Mouse (Mus musculus): Measurements from ENCODE around the gene Six3. TPM values are rescaled to one million over a fixed set of nuclear protein-coding genes. Genes with fewer than 3 reads are reported as not detected.

Gene Six3
- polyA plus RNA-seq, 1 experiment = not detected

- Histone ChIP-seq H3K4me3 (ENCODE audit: low read depth, low read length) (no peak overlapping the region), H3K36me3 (ENCODE audit: control insufficient read depth, insufficient read depth, low read length, poor library complexity, severe bottlenecking) (no peaks in the 10 kb centered on the region), H3K9me3 (replicated peaks; ENCODE audit: control insufficient read depth, insufficient read depth, low read length, poor library complexity, severe bottlenecking) (no peaks in the 10 kb centered on the region), H3K27ac (ENCODE audit: insufficient read depth, low read length) (no peak overlapping the region), H3K27me3 (ENCODE audit: control insufficient read depth, insufficient read depth, low read length, poor library complexity, severe bottlenecking) (no peaks in the 10 kb centered on the region), H3K4me1 (ENCODE audit: control insufficient read depth, insufficient read depth, low read length) (no peaks in the 10 kb centered on the region), H3K9ac (ENCODE audit: low read depth, poor library complexity, severe bottlenecking) (no peak overlapping the region)
- no peak for TF ChIP-seq EP300 (IDR thresholded peaks at IDR 0.05; ENCODE audit: insufficient read depth, low read depth, low read length)
Measured at GRCm38 (mm10) chr17:85584170-85584569, 29.2 kb upstream of the Six3 start.

DNA sequence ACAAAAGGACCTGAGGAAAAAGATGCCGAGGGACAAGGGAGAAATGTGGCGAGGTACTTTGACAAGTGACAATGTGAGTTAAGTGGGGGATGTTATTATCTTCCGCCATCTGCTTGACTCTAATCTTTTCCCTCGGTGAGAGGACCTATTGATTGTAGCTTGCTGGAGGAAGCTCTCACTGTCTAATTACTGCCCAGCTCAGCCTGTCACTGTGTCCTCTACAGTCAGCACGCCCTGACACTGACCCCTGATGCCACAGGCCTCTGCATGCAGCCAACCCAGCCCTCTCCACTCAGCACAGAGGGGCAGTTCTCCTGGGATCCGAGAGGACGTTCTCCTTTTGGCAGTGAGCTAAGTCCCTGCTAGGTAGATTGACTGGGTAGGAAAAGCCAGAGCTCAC lies 28.8 kb upstream of the Six3 start:
- H3K9ac ChIP-seq (ENCODE audit: low read depth, poor library complexity, severe bottlenecking) = no peak overlapping the region
- H3K27me3 ChIP-seq (ENCODE audit: control insufficient read depth, insufficient read depth, low read length, poor library complexity, severe bottlenecking) = no peaks in the 10 kb centered on the region
- H3K4me3 ChIP-seq (ENCODE audit: low read depth, low read length) = no peak overlapping the region
- no peak for TF ChIP-seq CTCF (IDR thresholded peaks at IDR 0.05; ENCODE audit: low read depth, low read length)
- no peak overlapping the region for H3K27ac ChIP-seq (ENCODE audit: insufficient read depth, low read length)
- no peaks in the 10 kb centered on the region for H3K4me1 ChIP-seq (ENCODE audit: control insufficient read depth, insufficient read depth, low read length)
- no peaks in the 10 kb centered on the region for H3K36me3 ChIP-seq (ENCODE audit: control insufficient read depth, insufficient read depth, low read length, poor library complexity, severe bottlenecking)
- H3K9me3 ChIP-seq (replicated peaks; ENCODE audit: control insufficient read depth, insufficient read depth, low read length, poor library complexity, severe bottlenecking) = no peaks in the 10 kb centered on the region

DNA sequence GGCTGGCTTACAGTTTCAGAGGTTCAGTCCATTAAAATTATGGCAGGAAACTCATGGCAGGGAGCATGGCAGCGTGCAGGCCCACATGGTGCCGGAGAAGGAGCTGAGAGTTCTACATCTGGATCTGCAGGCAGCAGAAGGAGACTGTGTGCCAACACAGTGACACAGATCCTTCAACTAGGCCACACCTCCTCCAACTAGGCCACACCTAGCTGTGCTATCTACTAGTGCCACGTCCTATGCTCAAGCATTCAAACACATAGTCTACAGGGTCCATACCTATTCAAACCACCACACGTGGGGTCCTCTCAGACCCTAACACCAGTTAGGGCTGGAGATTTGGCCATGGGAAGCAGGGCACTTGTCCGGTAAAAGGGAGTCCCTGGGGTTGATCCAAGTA lies 27.6 kb upstream of the Six3 start:
- H3K27ac ChIP-seq (ENCODE audit: insufficient read depth, low read length) = no peak overlapping the region
- H3K27me3 ChIP-seq (ENCODE audit: control insufficient read depth, insufficient read depth, low read length, poor library complexity, severe bottlenecking) = no peaks in the 10 kb centered on the region
- H3K36me3 ChIP-seq (ENCODE audit: control insufficient read depth, insufficient read depth, low read length, poor library complexity, severe bottlenecking) = no peaks in the 10 kb centered on the region
- no peak overlapping the region for H3K4me3 ChIP-seq (ENCODE audit: low read depth, low read length)
- no peaks in the 10 kb centered on the region for H3K4me1 ChIP-seq (ENCODE audit: control insufficient read depth, insufficient read depth, low read length)
- no peak overlapping the region for H3K9ac ChIP-seq (ENCODE audit: low read depth, poor library complexity, severe bottlenecking)
- no peaks in the 10 kb centered on the region for H3K9me3 ChIP-seq (replicated peaks; ENCODE audit: control insufficient read depth, insufficient read depth, low read length, poor library complexity, severe bottlenecking)
- TF ChIP-seq POLR2A (IDR thresholded peaks at IDR 0.05; ENCODE audit: insufficient read depth, low read length) = no peak
- no peak for TF ChIP-seq CTCF (IDR thresholded peaks at IDR 0.05; ENCODE audit: low read depth, low read length)
- no peak for TF ChIP-seq EP300 (IDR thresholded peaks at IDR 0.05; ENCODE audit: insufficient read depth, low read depth, low read length)

- no peak for TF ChIP-seq POLR2A (IDR thresholded peaks at IDR 0.05; ENCODE audit: insufficient read depth, low read length)
- TF ChIP-seq EP300 (IDR thresholded peaks at IDR 0.05; ENCODE audit: insufficient read depth, low read depth, low read length) = no peak
- no peak for TF ChIP-seq CTCF (IDR thresholded peaks at IDR 0.05; ENCODE audit: low read depth, low read length)
- no peak overlapping the region for H3K4me3 ChIP-seq (ENCODE audit: low read depth, low read length)
- no peaks in the 10 kb centered on the region for H3K36me3 ChIP-seq (ENCODE audit: control insufficient read depth, insufficient read depth, low read length, poor library complexity, severe bottlenecking)
- H3K27ac ChIP-seq (ENCODE audit: insufficient read depth, low read length) = no peak overlapping the region
- no peak overlapping the region for H3K9ac ChIP-seq (ENCODE audit: low read depth, poor library complexity, severe bottlenecking)
- no peaks in the 10 kb centered on the region for H3K4me1 ChIP-seq (ENCODE audit: control insufficient read depth, insufficient read depth, low read length)
- H3K27me3 ChIP-seq (ENCODE audit: control insufficient read depth, insufficient read depth, low read length, poor library complexity, severe bottlenecking) = no peaks in the 10 kb centered on the region
- H3K9me3 ChIP-seq (replicated peaks; ENCODE audit: control insufficient read depth, insufficient read depth, low read length, poor library complexity, severe bottlenecking) = no peaks in the 10 kb centered on the region
Measured at GRCm38 (mm10) chr17:85591976-85592375, 21.4 kb upstream of the Six3 start.

DNA sequence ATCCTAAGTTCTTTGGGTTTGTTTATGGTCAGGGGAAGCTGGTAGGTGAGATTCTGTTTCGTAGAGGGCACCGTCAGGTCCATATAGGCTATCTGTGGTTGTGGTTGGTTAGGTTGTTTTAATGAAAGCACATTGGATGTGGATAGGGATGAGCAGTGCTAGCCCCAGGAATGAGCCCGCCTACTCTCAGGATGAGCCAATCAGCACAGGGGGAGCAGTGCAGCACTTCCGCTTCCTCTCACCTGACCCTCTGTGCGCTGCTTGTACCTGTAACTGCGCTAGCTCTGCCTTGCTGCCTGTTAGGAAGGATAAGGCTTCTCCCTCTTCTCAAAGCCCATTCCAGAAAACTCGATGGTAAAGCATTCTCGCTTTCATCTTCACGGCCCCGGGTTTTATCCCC lies 17.6 kb upstream of the Six3 start:
- Histone ChIP-seq H3K27me3 (ENCODE audit: control insufficient read depth, insufficient read depth, low read length, poor library complexity, severe bottlenecking) (no peaks in the 10 kb centered on the region), H3K4me3 (ENCODE audit: low read depth, low read length) (no peak overlapping the region), H3K9ac (ENCODE audit: low read depth, poor library complexity, severe bottlenecking) (no peak overlapping the region), H3K9me3 (replicated peaks; ENCODE audit: control insufficient read depth, insufficient read depth, low read length, poor library complexity, severe bottlenecking) (no peaks in the 10 kb centered on the region), H3K27ac (ENCODE audit: insufficient read depth, low read length) (no peak overlapping the region), H3K36me3 (ENCODE audit: control insufficient read depth, insufficient read depth, low read length, poor library complexity, severe bottlenecking) (no peaks in the 10 kb centered on the region), H3K4me1 (ENCODE audit: control insufficient read depth, insufficient read depth, low read length) (no peaks in the 10 kb centered on the region)
- TF ChIP-seq EP300 (IDR thresholded peaks at IDR 0.05; ENCODE audit: insufficient read depth, low read depth, low read length) (no peak), POLR2A (IDR thresholded peaks at IDR 0.05; ENCODE audit: insufficient read depth, low read length) (no peak), CTCF (IDR thresholded peaks at IDR 0.05; ENCODE audit: low read depth, low read length) (no peak)

- no peak overlapping the region for H3K9ac ChIP-seq (ENCODE audit: low read depth, poor library complexity, severe bottlenecking)
- H3K9me3 ChIP-seq (replicated peaks; ENCODE audit: control insufficient read depth, insufficient read depth, low read length, poor library complexity, severe bottlenecking) = no peaks in the 10 kb centered on the region
- no peak overlapping the region for H3K4me3 ChIP-seq (ENCODE audit: low read depth, low read length)
- no peaks in the 10 kb centered on the region for H3K27me3 ChIP-seq (ENCODE audit: control insufficient read depth, insufficient read depth, low read length, poor library complexity, severe bottlenecking)
- TF ChIP-seq EP300 (IDR thresholded peaks at IDR 0.05; ENCODE audit: insufficient read depth, low read depth, low read length) (no peak), POLR2A (IDR thresholded peaks at IDR 0.05; ENCODE audit: insufficient read depth, low read length) (no peak), CTCF (IDR thresholded peaks at IDR 0.05; ENCODE audit: low read depth, low read length) (no peak)
- H3K36me3 ChIP-seq (ENCODE audit: control insufficient read depth, insufficient read depth, low read length, poor library complexity, severe bottlenecking) = no peaks in the 10 kb centered on the region
- no peak overlapping the region for H3K27ac ChIP-seq (ENCODE audit: insufficient read depth, low read length)
- no peaks in the 10 kb centered on the region for H3K4me1 ChIP-seq (ENCODE audit: control insufficient read depth, insufficient read depth, low read length)
Measured at GRCm38 (mm10) chr17:85596341-85596890, 17.0 kb upstream of the Six3 start.
